Mouse (Mus musculus) colon, adult 2 months (tissue): Measurements from ENCODE around the gene Gm11172. TPM values are rescaled to one million over a fixed set of nuclear protein-coding genes. Genes with fewer than 3 reads are reported as not detected.

Experiments used
- polyA plus RNA-seq: library from polyadenylated mRNA; depleted of rRNA; stranded (reverse); fragments of >200 nt; gene quantifications from 2 replicates; pipeline ENCODE4 v1.2.3, GENCODE M21; 2012; rRNA removed

Gene Gm11172
- not detected in 2 replicates for polyA plus RNA-seq

DNA sequence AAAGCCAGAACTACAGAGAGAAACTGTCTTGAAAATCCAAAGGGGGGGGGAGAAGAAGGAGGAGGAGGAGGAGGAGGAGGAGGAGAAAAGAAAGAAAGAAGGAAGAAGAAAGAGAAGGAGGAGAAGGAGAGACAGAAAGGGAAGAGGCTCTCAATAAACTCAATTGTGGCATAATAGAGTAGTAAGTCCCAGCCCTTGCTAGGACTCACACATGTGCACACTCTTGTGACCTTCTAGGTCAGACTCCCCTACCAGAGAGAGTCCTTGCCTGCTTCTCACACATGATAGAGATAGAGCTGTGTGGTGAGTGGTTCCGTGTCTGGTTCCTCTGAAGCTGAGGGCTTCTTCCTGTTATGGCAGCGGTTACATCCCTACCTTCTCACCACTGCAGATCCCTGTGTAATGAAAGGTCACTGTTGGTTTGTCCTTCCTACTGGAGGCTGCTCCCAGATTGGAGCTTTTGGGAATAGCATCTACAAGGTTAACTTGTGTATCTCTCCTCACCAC is at the start of gene Gm11172:
Gene Gm11172, plus strand, starts transcription at position 51 of the 507 bp plus-strand sequence.

DNA sequence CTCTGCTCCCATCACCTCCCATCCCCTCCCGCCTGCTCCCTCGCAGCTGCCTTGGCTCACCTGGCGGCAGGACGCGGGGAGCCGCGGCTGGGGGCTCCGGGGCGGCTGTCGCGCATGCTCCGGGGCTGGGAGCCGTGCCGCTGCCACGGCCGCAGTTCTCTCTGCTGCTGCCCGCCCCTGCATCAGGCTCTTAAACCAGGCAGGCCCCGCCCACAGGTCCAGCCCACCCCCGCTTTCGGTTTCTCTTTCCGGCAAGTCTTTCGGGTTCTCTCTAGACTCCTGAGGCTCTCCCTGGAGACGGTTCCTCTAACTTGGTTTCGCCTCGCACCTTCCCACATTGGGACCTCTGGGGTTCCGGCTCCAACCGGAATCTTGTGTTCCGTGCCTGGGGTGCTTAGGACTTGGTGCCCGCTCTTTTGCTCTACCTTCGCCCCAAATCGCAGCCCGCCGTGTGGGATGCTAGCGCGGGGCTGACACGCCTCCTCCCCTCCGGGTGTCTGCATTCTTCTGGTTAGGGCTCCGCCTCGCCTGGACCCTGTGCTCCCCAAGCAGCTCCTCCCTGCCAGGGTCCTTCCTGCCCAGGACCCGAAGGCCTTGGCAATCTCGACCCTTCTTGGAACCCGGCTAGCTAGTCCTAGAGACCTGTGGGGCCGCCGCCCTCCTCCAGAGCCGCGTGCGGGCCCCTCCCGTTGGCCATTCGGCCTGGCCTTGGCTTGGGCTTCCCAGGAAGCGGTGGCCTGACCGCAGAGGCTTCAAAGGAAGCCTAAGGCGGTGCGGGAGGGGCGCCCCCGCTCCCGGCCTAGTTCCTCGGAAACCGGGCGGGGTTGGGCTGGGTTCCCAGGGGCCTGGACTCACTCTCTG is 27.1 kb upstream of the Gm11172 start, which contains the start of gene Socs1:
Gene Socs1, minus strand, starts transcription at position 166 of the 861 bp plus-strand sequence.

DNA sequence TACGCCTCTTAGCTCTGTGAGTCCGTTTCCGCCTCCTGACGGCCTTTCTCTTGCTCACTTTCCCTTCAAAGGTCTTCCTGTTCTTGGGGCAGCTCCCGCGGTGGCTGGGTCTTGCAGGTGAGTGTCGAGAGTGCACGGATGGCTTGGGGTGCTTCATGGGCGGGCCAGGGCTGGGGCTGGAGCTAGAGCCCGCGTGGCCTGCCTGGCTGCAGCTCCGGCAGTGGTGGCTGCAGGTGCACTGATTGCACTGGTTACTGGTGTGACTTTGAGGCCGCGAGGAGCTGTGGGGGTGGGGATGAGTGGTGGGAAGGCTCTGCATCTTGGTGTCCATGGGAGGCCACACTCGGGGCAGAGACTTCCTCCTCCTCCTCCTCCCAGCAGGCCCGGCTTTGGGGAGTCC is 24.4 kb upstream of the Gm11172 start, which contains the start of gene Tnp2:
Gene Tnp2, minus strand, starts transcription at position 390 of the 400 bp plus-strand sequence.

DNA sequence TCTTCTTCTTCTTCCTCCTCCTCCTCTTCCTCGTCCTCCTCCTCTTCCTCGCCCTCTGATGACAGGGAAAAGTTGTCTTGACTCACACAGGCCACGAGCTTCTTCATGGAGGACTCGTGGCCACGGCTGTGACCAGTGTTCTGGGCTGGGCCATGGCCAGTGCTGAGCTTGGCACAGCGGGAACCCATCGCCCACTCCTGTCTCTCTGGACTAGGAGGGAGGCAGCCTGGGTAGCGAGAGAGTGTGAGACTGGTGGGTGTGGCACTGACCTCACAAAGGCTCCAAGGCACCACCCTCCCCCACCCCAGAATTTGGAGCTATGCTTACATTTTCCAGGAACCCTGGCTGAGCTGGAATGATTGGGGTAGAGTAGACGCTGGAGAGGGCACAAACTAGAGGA is 22.0 kb upstream of the Gm11172 start, which contains the start of gene Prm3:
Gene Prm3, minus strand, starts transcription at position 213 of the 400 bp plus-strand sequence.

DNA sequence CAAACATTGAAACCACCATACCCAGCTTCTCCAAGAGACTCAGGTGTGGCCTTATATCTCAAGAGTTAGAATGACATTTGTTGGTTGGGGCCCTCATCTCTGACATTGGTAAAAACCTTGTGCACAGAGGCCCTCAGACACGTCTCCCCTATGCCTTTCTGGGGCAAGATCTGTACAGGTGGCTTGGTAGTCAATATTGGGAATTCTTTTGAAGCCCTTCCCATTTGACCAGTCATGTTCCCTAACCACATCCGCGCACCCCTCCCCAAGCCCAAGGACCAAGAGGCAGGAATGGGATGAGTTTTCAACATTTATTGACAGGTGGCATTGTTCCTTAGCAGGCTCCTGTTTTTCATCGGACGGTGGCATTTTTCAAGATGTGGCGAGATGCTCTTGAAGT is 16.7 kb upstream of the Gm11172 start, which contains the start of gene Prm2:
Gene Prm2, minus strand, starts transcription at position 101 of the 400 bp plus-strand sequence.

DNA sequence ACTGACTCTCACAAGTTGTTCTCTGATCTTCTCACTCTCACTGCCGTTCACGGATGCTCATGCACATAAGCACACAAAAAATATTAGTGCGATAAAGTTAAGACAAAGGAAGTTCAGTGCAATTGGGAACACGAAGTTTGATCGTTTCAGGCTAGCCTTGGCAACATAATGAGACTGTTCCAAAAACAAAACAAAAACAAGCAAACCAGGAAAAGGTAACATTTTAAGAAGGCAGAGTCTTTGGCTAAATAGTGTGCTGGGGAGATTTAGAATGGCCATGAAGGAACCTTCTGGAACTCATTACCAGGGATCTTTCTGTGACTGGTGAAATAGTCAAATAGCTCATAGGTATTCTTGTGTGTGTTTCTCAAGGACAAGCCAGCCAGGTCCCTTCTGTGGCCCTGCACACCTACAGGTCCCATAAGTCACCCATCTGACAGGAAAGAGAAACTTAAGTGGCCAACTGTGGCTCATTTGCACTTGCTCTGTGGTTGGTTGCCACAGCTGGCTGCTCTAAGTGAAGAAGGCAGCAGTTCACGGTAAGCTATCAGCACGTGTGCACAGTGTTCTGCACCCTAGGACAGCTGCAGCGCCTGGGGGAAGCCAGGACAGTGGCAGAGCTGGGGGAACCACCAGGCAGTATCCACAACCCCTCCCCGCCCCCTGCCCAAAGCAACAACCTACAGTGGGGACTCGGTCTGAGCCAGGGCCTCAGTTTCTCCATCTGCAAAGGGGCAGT is 6.8 kb upstream of the Gm11172 start, which contains the start of gene Prm1:
Gene Prm1, minus strand, starts transcription at position 51 of the 739 bp plus-strand sequence.

DNA sequence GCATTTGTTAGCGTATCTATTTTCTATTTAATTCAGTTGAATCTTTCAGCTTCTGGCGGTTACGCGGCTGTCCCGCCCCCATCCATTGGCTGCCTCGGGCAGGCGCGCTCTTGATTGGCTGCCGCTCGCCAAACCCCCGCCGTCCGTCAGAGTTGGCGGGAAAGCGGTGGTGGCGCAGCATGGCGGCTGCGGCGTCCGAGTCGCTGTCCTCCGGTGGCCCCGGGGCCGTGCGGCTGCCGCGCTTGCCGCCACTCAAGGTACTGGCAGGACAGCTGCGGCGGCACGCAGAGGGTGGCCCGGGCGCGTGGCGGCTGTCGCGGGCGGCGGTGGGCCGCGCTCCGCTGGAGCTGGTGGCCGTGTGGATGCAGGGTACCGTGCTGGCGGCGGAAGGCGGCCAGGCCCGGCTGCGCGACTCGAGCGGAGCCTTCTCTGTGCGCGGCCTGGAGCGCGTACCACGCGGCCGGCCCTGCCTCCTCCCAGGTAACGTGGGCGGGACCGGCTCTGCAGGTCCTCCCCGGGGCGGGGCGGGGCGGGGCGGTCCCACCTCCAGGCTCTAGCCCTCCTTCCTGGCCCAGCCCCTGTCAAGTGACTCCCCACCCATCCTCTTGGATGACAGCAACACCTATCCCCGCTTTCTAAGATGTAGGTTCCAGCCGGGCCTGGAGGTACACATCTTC is 22.3 kb downstream of the Gm11172 start, which contains the start of gene Rmi2:
Gene Rmi2, plus strand, starts transcription at position 149 of the 677 bp plus-strand sequence.

Other genes starting within 250 kb of the Gm11172 start
- 11.1 and 12.1 TPM in 2 replicates for gene Socs1, start 27.4 kb upstream of the Gm11172 start, polyA plus RNA-seq
- not detected in 2 replicates for gene Tnp2, start 24.3 kb upstream of the Gm11172 start, polyA plus RNA-seq
- not detected in 2 replicates for gene Prm3, start 22.0 kb upstream of the Gm11172 start, polyA plus RNA-seq
- gene Prm2, start 16.8 kb upstream of the Gm11172 start, polyA plus RNA-seq: 0.22 and 0.36 TPM in 2 replicates
- gene Prm1, start 7.1 kb upstream of the Gm11172 start, polyA plus RNA-seq: not detected in 2 replicates
- 4.7 and 5.2 TPM in 2 replicates for gene Rmi2, start 22.1 kb downstream of the Gm11172 start, polyA plus RNA-seq
- gene Snn, start 248.0 kb downstream of the Gm11172 start, polyA plus RNA-seq: 6.1 and 6.3 TPM in 2 replicates